Mouse (Mus musculus): Measurements from ENCODE around the gene Wt1.

Wt1 gene

DNA sequence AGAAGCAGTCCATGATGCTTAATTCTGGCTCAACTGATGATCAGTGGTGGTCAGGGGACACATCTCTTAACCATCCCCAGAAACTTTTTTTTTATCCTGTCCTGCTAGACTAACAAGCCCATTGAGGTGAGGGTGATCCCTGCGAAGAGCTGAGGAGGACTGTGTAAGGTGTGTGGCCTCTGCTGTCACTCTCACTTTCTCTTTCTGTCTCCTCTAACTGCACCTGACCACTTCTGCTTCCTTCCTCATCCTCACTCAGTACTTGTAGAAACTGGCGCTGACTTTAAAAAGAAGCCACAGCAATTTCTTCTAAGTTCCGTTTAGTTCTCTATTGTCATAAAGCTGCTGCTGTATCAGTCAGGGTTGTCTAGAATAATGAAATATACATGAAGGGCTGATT, 58.8 kb downstream of the Wt1 start:
- no peak for DNase-seq (ENCODE audit: low spot score in 2 of 2)

DNA sequence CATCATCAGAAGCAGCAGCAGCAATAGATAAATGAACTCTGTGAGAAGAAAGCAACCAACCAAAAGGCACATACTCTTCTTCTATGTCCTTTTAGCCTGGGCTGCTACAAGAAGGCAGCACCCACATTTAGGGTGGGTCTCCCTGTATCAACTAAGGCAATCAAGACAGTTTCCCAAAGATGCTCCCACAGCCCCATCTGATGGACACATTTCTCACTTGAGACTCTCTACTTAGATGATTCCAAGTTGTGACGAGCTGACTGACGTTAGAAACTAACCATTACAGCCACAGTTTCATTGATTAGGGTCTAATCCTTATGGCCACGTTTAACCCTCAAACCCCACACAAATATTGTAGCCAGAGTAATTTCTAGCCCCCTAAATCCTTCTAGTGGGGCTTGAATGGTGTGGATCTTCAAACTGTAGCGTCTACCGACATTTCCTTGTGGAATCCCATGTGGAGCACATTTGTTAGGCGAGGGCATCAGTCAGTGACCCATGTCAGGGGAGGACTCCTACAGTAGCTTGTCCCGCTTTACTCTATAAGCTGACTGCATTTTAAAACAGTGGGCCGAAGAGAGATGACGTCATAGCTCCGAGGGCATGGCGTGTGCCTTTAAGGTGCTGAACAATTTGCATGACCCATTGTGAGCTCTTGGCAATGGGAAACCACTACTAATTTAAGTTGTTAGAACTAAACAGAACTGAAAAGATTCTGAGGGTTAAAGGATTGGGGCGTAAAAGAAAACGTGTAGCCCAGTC, 59.6 kb downstream of the Wt1 start:
- DNase-seq (ENCODE audit: low spot score in 2 of 2), result no peak

DNA sequence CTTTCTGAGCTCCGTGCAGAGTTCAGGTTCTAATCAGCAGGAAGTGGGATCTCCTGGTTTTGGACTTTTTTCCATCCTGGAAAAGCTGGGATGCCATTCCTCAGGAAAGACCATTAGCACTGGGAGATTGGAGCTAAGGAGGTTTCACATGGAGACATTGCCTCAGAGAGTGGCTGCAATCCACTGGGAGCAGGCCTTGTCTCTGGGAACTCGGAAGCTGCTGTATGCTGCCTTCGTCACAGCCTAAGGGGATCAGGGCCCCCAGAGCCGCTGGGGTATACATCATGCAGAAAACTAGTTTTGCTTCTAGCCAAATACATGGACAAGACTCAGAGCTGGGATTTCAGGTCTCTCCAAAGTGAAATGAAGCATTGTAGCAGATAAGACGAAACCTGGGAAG, 60.3 kb downstream of the Wt1 start:
- DNase-seq (ENCODE audit: low spot score in 2 of 2), result no peak

DNA sequence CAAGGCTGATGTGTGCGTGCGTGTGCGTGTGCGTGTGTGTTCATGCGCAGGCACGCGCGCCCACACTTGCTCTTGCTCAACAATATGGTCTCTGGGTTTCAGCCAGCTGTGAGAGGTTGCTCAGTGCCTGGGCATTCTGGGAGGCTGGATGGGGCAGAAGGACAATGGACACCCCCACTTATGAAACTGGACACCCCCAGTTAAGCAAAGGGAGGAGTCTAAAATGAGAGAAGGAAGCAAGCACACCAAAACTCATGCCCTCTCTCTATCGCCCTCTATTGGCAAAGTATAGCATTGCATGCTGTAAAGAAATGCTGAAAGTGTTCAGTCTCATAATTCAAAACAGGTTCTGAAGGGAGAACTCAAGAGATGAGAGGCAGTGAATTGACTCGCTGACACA, 61.9 kb downstream of the Wt1 start:
- no peak for DNase-seq (ENCODE audit: low spot score in 2 of 2)

DNA sequence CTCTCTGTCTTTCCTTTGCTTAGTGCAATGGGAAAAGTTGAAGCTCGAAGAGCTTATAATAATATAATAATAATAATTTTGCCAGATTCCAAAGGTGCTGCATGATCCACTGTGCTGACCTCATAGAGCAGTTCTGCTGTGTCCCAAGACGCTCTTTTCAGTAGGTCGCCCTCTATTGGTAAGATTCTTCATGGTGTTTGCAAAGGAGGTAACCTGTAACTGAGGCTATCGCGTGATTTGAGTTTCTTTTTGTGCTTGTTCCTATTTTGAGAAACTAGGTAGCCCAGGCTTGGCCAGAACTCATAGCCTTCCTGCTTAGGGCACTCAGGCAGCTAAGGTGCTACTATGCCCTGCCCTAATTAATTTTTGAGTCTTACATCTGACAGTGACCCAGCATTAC, 63.0 kb downstream of the Wt1 start:
- DNase-seq (ENCODE audit: low spot score in 2 of 2), result no peak

DNA sequence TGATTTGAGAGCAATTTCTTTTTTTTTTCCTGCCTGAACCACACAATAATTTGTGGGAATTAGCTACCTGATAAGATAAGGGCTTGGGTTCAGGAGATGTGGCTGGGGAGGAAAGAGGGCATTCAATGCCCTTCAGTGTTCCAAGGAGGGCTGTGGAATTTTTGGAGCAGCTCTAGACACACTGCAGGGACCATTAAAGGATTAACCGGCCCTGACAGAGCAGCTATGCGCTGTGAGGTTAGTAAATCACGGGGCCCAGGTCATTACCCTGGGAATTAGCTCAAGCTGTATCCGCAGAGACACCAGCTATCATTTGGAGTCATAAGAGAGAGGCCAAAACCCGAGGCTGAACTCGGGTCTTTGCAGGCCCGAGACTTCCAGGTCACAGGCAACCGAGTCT, 73.8 kb downstream of the Wt1 start:
- no peak for DNase-seq (ENCODE audit: low spot score in 2 of 2)

DNA sequence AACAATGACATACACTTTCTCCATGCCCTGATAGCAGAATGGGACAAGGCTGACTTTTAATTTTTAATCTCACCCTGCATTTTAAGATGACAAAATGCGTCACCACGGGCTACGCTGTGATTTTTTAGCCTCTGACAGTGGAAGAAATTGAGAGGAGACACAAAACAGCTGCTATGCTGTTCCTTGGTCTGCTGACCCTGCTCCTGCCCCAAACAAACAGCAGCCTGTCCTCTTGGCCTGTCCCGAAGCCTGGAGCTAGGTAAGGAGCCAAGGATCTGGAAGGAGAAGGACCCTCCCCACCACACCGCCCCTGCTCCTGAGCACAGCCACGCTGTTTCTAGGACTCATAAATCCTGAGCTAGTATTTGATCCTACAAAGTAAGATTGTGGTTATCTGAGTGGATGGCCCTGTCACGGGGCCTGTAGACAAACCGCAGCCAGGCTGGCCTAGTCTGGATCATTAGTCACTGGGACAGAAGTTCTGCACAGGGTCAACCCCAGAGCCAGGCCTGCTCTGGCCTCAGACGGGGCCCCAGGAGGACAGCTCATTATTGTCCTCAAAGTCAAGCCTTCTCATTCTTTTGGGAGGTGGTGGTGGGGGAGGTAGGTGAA, 80.3 kb downstream of the Wt1 start:
- no peak for DNase-seq (ENCODE audit: low spot score in 2 of 2)

DNA sequence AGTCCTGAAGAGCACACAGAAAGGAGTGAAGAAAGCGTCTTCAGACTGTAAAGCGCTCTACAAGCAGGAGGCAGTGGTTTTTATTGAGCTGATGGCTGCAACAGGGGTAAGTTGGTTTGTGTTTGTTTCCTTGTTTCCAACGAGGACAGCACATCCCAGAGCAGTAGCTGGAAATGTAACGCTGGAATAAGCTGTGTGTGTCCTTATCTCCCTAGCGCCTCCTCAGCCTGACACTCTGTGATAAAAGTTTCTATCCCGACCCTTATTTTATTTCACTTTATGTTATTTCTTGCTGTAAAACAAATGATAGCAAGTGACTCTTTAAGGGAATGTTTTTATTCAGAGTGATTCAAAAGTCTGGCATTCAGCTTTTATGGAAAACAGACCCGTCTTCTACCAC, 86.5 kb downstream of the Wt1 start:
- DNase-seq (ENCODE audit: low spot score in 2 of 2), result no peak

DNA sequence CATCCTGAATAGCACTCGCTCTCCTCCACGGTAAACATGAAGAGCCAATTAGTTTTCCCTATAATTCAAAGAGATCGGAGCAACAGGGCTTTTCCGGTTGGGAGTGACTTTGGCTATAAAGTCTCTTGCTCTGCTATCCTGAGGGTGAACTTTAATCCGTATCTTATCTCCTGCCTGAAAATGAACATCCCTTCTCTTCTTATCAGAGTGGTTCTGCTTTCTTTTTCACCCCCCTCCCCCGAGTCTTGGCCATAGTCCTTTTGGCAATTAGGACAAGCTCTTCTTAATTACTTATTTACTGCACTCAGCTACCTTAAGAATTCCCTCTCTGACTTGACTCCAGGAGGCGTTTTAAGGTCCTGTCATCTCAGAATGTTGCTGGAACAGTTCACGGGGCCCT, 89.6 kb downstream of the Wt1 start:
- DNase-seq (ENCODE audit: low spot score in 2 of 2), result no peak

DNA sequence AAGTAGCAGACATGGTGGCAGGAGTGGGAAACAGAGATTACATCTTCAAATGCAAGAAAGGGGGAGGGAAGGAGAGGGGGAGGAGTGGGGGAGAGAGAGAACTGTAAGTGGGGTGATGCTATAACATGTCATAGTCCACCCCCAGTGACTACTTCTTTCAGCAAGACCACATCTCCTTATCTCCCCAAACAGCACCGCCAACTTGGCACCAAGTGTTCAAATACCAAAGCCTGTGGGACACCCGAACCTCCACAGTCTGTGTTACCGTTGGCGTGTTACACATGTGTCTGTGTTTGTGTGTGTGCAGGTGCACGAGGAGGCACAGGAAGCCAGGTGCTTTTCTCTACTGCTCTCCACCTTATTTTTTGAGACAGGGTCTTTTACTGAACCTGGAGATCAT, 92.9 kb downstream of the Wt1 start:
- DNase-seq (ENCODE audit: low spot score in 2 of 2), result no peak

DNA sequence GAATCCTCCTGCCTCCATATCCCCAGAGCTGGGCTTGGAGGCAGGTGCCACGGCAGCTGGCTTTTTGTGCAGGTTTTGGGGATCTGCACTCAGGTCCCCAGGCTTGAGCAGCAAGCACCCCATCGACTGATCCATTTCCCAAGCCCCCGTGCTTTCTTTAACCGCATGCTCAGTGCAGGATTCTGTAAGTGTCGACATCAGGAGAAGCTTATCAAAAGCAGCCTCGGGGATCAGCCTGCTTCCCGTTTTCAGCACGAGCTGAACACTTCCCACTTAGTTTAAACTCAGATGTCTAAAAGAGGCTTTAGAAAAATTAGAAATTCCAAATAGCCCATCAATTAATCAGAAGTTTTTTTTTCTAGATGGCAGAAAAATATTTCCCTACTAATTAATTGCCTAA, 93.3 kb downstream of the Wt1 start:
- DNase-seq (ENCODE audit: low spot score in 2 of 2), result no peak

DNA sequence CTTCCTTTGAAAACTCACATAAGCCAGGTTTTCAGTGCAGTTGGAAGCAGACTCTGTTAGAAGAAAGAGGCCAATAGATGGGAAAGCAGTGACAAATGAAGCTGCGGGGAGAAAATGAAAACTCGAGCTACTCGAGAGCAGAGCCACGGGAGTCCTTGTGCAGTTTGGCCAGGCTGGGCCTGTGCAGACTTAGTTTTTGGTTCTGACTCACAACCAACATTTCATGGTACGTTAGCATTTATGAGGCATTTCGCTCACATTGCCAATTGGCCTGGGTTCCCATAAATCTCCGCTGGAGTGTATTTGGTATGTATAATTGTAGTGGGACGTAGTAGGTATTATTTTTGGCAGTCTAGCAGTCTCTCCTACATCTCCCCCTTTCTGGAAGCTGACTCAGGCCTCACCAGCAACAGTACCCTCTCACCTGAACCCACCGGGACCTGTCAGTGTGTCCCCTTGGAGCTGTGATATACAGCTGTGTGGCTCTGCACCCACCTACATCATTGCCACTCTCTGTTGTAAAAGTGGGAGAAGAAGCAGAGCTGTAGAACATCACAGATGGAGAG, 94.5 kb downstream of the Wt1 start:
- no peak for DNase-seq (ENCODE audit: low spot score in 2 of 2)
